Mouse (Mus musculus): ENCODE data around the gene Lemd2. TPM values are rescaled to one million over a fixed set of nuclear protein-coding genes. Genes with fewer than 3 reads are reported as not detected.

The Lemd2 gene
- polyA plus RNA-seq, 1 experiment from 2014 or later = 18.8 TPM

DNA sequence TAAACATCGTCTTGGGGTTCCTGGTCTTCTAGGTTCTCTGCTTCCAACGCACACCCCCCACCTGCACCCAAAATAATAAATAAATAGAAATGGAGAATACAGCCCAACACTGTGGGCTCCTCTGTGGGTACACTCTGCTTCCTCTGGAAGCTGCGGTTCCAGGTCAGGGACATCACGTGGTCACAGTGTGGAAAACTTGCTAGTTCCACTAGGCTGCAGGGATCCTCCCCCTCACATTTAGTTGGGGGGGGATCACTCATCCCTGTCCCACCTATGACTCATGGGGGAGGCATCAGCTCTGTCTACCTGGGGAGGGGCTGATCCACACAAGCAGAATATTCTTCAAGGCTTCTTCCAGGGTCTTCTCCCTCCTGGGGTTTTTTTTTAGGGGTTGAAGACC, 60.1 kb downstream of the Lemd2 start:
- WGBS = 89% methylated on average over 4 of the region's 4 CpGs

GRCm38 (mm10) chr17:27141971-27142450, 62.3 kb downstream of the Lemd2 start:
- Histone ChIP-seq H3K4me1 (peaks cover 49% of the 10 kb centered on the region), H3K27ac (replicated peaks) (peak overlapping the region; percentile 25), H3K27me3 (replicated peaks; ENCODE audit: low read depth, poor library complexity, severe bottlenecking) (peaks cover 25% of the 10 kb centered on the region; the same call in 1 of the 2 replicates), H3K4me3 (no peak overlapping the region), H3K36me3 (replicated peaks) (no peaks in the 10 kb centered on the region), H3K9me3 (no peaks in the 10 kb centered on the region)
- WGBS = 60% methylated on average over 10 of the region's 10 CpGs
- DNase-seq (ENCODE audit: low spot score) = no peak

More for the DNA sequence above, 60.1 kb downstream of the Lemd2 start:
- Histone ChIP-seq H3K27ac (replicated peaks) (no peak overlapping the region), H3K4me3 (no peak overlapping the region), H3K9me3 (no peaks in the 10 kb centered on the region), H3K36me3 (replicated peaks) (no peaks in the 10 kb centered on the region), H3K27me3 (replicated peaks; ENCODE audit: low read depth, poor library complexity, severe bottlenecking) (peaks cover 21% of the 10 kb centered on the region; the same call in 1 of the 2 replicates), H3K4me1 (peaks cover 58% of the 10 kb centered on the region)
- no peak for DNase-seq (ENCODE audit: low spot score)

DNA sequence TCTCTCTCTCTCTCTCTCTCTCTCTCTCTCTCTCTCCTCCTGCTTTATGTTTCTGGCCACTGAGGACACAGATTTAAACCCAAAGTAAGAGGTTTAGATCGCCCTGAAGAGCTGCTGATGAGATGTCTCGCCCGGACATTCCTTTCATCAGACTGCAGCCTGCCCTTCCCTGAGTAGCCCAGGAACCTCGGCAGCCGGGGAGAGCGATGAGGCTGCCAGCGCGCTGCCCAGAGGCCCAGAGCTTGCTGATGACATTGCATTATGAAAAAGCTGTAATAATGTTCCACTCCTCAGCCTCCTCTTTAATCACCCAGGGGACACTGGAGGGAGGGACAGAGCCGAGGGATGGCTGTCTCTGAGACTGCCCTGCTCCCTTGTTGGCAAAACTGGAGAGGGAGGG, 64.0 kb downstream of the Lemd2 start:
- no peak for DNase-seq (ENCODE audit: low spot score)
- Histone ChIP-seq H3K9me3 (no peaks in the 10 kb centered on the region), H3K27me3 (replicated peaks; ENCODE audit: low read depth, poor library complexity, severe bottlenecking) (peaks cover 30% of the 10 kb centered on the region; the same call in 1 of the 2 replicates), H3K4me3 (no peak overlapping the region), H3K27ac (replicated peaks) (0 out of 2 replicates have a peak overlapping the region, but pooled peaks have one; percentile 6), H3K36me3 (replicated peaks) (no peaks in the 10 kb centered on the region), H3K4me1 (peaks cover 35% of the 10 kb centered on the region)
- 65% methylated on average over 9 of the region's 9 CpGs for WGBS

Other genes starting within 250 kb of the Lemd2 start
- gene Zbtb9, start 231.3 kb downstream of the Lemd2 start, polyA plus RNA-seq (2016; fragmentation: Nextera tagmentation; extraction: Ambion mirVana) = 20.1 and 20.6 TPM in 2 replicates
- gene Bak1, start 175.5 kb downstream of the Lemd2 start, polyA plus RNA-seq (2016; fragmentation: Nextera tagmentation; extraction: Ambion mirVana) = 2.8 and 3.3 TPM in 2 replicates
- 2.3 and 4.0 TPM in 2 replicates for gene Itpr3, start 147.2 kb downstream of the Lemd2 start, polyA plus RNA-seq (2016; fragmentation: Nextera tagmentation; extraction: Ambion mirVana)
- gene Uqcc2, start 70.6 kb downstream of the Lemd2 start, polyA plus RNA-seq (2016; fragmentation: Nextera tagmentation; extraction: Ambion mirVana) = 407 and 410 TPM in 2 replicates
- not detected in 2 replicates for gene Ip6k3, start 36.7 kb downstream of the Lemd2 start, polyA plus RNA-seq (2016; fragmentation: Nextera tagmentation; extraction: Ambion mirVana)